Mouse (Mus musculus): ENCODE measurements around the gene Dap. TPM values are rescaled to one million over a fixed set of nuclear protein-coding genes. Genes with fewer than 3 reads are reported as not detected.

Gene Dap
- polyA plus RNA-seq (2014; fragmentation: Illumina TruSeq; extraction: RNeasy Lipid Tissue Mini Kit (QIAGEN cat#74804); ENCODE audit: low read depth, low replicate concordance): 25.3 TPM

GRCm38 (mm10) chr15:31224135-31224761 is at the start of gene Dap:
Gene Dap (plus strand): TSS chr15:31224314.

Other genes with a start within 250 kb of the Dap start
- 1.4 TPM for gene Ankrd33b, start 143.4 kb downstream of the Dap start, polyA plus RNA-seq (2014; fragmentation: Illumina TruSeq; extraction: RNeasy Lipid Tissue Mini Kit (QIAGEN cat#74804); ENCODE audit: low read depth, low replicate concordance)
- gene Ropn1l, start 229.4 kb downstream of the Dap start, polyA plus RNA-seq (2014; fragmentation: Illumina TruSeq; extraction: RNeasy Lipid Tissue Mini Kit (QIAGEN cat#74804); ENCODE audit: low read depth, low replicate concordance): 886 TPM

All from testis, adult 10 weeks (tissue).